Comparison of ENCODE assay signal across 9 mouse cellular contexts in the genomic region with DNA sequence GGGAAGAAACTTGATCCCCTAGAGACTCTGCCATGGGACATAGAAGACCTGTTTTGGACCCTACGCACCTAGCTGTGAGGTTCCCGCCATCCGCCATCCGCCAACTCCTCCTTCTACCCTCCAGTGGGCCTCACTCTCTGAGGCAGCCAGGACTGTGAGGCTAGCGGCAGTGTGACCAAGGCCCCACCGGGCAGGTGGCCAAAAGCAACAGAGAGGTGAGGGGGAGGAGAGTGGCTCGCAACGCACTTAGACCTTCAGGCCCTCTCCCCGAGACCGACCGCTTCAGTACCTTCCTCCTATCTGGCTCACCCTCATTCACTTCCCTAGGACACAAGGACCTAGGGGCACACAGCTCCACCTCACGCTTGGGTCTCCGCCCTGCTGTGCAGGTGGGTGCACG. TPM values are rescaled to one million over a fixed set of nuclear protein-coding genes. Genes with fewer than 3 reads are reported as not detected.
DNase-seq lines count a peak whose midpoint lies in the region; ATAC-seq and TF ChIP-seq lines count a peak whose summit lies in the region.
"Had no signal": no experiment of that assay in that cellular context is flagged by ENCODE, and none has a peak within 500 bp of the region (broad histone marks: within the 10 kb centered on the region; RNA-seq: fewer than 3 reads in every experiment).

No protein-coding gene starts in this region.

- H3K4me2 ChIP-seq in hindbrain, embryonic 11.5 days (replicated peaks; ENCODE audit: low read depth, low read length), result no peak overlapping the region

- DNase-seq in hindbrain, embryonic 10.5 days (ENCODE audit: low spot score), result no peak
- DNase-seq in hindbrain, embryonic 11.5 days (ENCODE audit: low spot score), result no peak
- DNase-seq in heart, adult 2 months, result peak; percentile 75 to 76
- peak; percentile 81 for DNase-seq in kidney, adult 18-20 months
- peak; percentile 58 for DNase-seq in lung, adult 2 months
- peak; percentile 40 for DNase-seq in urinary bladder, postnatal 25 days (ENCODE audit: low spot score)
- DNase-seq in frontal cortex, postnatal 25 days (ENCODE audit: low spot score in 2 of 2), result no peak

- peak overlapping the region; percentile 64; the same call in 1 of the 2 replicates for H3K27ac ChIP-seq in hindbrain, embryonic 10.5 days
- no peak overlapping the region for H3K27ac ChIP-seq in hindbrain, embryonic 11.5 days (ENCODE audit: low read depth, low read length)
- peak overlapping the region; percentile 94 for H3K27ac ChIP-seq in heart, adult 2 months

- 92% methylated on average over 14 of the region's 14 CpGs for WGBS in hindbrain, embryonic 10.5 days
- 90% methylated on average over 14 of the region's 14 CpGs for WGBS in hindbrain, embryonic 11.5 days
- WGBS in heart, adult 2 months, result 28% methylated on average over 14 of the region's 14 CpGs
- 25% methylated on average over 14 of the region's 14 CpGs for WGBS in lung, adult 2 months

- H3K79me2 ChIP-seq in heart, adult 2 months (replicated peaks; ENCODE audit: control insufficient read depth, insufficient read depth, low read length), result peaks cover 4% of the 10 kb centered on the region; the same call in 1 of the 2 replicates

- H3K9me3 ChIP-seq in hindbrain, embryonic 10.5 days, result no peaks in the 10 kb centered on the region
- no peaks in the 10 kb centered on the region for H3K9me3 ChIP-seq in hindbrain, embryonic 11.5 days (ENCODE audit: control insufficient read depth, low read length)

- intact Hi-C loops in heart, adult 2 months (cut with DNase I), result loop anchor here (5.0 kb wide), 1 partner anchor 163 kb away; no protein-coding TSS in a partner anchor

- peaks cover 84% of the 10 kb centered on the region for H3K4me1 ChIP-seq in hindbrain, embryonic 10.5 days (replicated peaks)
- peaks cover 10% of the 10 kb centered on the region for H3K4me1 ChIP-seq in hindbrain, embryonic 11.5 days (replicated peaks; ENCODE audit: control insufficient read depth, insufficient read depth, low read length)
- H3K4me1 ChIP-seq in heart, adult 2 months (ENCODE audit: control insufficient read depth, insufficient read depth, low read length), result peaks cover 20% of the 10 kb centered on the region
- peaks cover 26% of the 10 kb centered on the region for H3K4me1 ChIP-seq in lung, adult 2 months (ENCODE audit: control insufficient read depth, insufficient read depth, low read length)

- no peak overlapping the region for H3K9ac ChIP-seq in hindbrain, embryonic 11.5 days (ENCODE audit: low read depth, low read length)
- peak overlapping the region; percentile 78 for H3K9ac ChIP-seq in heart, adult 2 months (ENCODE audit: low read depth, low read length)

- peak; percentile 63 for TF ChIP-seq POLR2A in heart, adult 2 months (IDR thresholded peaks at IDR 0.05; ENCODE audit: insufficient read depth, low read depth, low read length)
- no peak for TF ChIP-seq POLR2A in lung, adult 2 months (IDR thresholded peaks at IDR 0.05; ENCODE audit: borderline replicate concordance, extremely low read depth, low read depth, low read length)

- 0 out of 2 replicates have a peak, but pooled peaks have one; percentile 22 for TF ChIP-seq EP300 in heart, adult 2 months (IDR thresholded peaks at IDR 0.05; ENCODE audit: insufficient read depth, low read depth, low read length)

- peak overlapping the region; percentile 98; the same call in 1 of the 2 replicates for H3K4me3 ChIP-seq in hindbrain, embryonic 10.5 days
- no peak overlapping the region for H3K4me3 ChIP-seq in hindbrain, embryonic 11.5 days (ENCODE audit: low read depth, low read length)
- H3K4me3 ChIP-seq in heart, adult 2 months, result peak overlapping the region; percentile 95
- H3K4me3 ChIP-seq in lung, adult 2 months (replicated peaks; ENCODE audit: extremely low read depth, low read depth, low read length), result peak overlapping the region; percentile 82
- H3K4me3 ChIP-seq: myocyte had no signal

- no peak for TF ChIP-seq CTCF in heart, adult 2 months (IDR thresholded peaks at IDR 0.05)
- TF ChIP-seq CTCF in lung, adult 2 months (IDR thresholded peaks at IDR 0.05; ENCODE audit: insufficient read depth, low read length), result no peak

- peaks cover 68% of the 10 kb centered on the region for H3K36me3 ChIP-seq in hindbrain, embryonic 10.5 days
- peaks cover 9% of the 10 kb centered on the region; the same call in 1 of the 2 replicates for H3K36me3 ChIP-seq in hindbrain, embryonic 11.5 days (ENCODE audit: control insufficient read depth, insufficient read depth, low read length)
- H3K36me3 ChIP-seq in heart, adult 2 months (ENCODE audit: control insufficient read depth, insufficient read depth, low read length), result peaks cover 9% of the 10 kb centered on the region

- no peak for ATAC-seq in hindbrain, embryonic 11.5 days (ENCODE audit: low FRiP score)
- no peak for ATAC-seq in megakaryocyte, adult 5-6 weeks (ENCODE audit: poor library complexity, severe bottlenecking)

- no peaks in the 10 kb centered on the region for H3K27me3 ChIP-seq in hindbrain, embryonic 10.5 days (ENCODE audit: insufficient read depth, poor library complexity, severe bottlenecking)
- H3K27me3 ChIP-seq in hindbrain, embryonic 11.5 days (ENCODE audit: control insufficient read depth, insufficient read depth, low read length), result no peaks in the 10 kb centered on the region
- H3K27me3 ChIP-seq in heart, adult 2 months (ENCODE audit: control insufficient read depth, insufficient read depth, low read length), result no peaks in the 10 kb centered on the region

RNA-seq across cellular contexts. Expression of a gene that starts 3.1 kb away (rescaled TPM):
- polyA plus RNA-seq in hindbrain, embryonic 10.5 days (2016; fragmentation: Nextera tagmentation; extraction: Ambion mirVana), result 19.0 and 21.5 TPM in 2 replicates
- 12.2 and 12.9 TPM in 2 replicates for polyA plus RNA-seq in hindbrain, embryonic 11.5 days (2014; fragmentation: Nextera tagmentation; extraction: Ambion mirVana)
- 10 to 100 TPM; 40.5 to 43.8 TPM for total RNA-seq in heart, adult 2 months (2021)
- polyA plus RNA-seq in heart, adult 2 months (2012; rRNA removed), result 38.5 TPM in 2 replicates
- 105 and 144 TPM in 2 replicates for polyA plus RNA-seq in lung, adult 2 months (2012; rRNA removed)
- total RNA-seq in megakaryocyte, adult 5-6 weeks (2015), result 1.6 and 2.5 TPM in 2 replicates
- 1.7 and 3.0 TPM in 2 replicates for total RNA-seq in megakaryocyte, adult 5-6 weeks (2017)

RNA-seq across cellular contexts. Expression of a gene that starts 4.1 kb away (rescaled TPM):
- polyA plus RNA-seq in hindbrain, embryonic 10.5 days (2016; fragmentation: Nextera tagmentation; extraction: Ambion mirVana), result 38.1 and 41.5 TPM in 2 replicates
- polyA plus RNA-seq in hindbrain, embryonic 11.5 days (2014; fragmentation: Nextera tagmentation; extraction: Ambion mirVana), result 17.9 and 21.3 TPM in 2 replicates
- total RNA-seq in heart, adult 2 months (2021), result 1 to 10 TPM; 7.2 to 9.3 TPM
- 15.9 and 16.3 TPM in 2 replicates for polyA plus RNA-seq in heart, adult 2 months (2012; rRNA removed)
- polyA plus RNA-seq in lung, adult 2 months (2012; rRNA removed), result 28.9 and 31.3 TPM in 2 replicates
- total RNA-seq in megakaryocyte, adult 5-6 weeks (2015), result 2.6 and 5.4 TPM in 2 replicates
- 7.0 and 16.3 TPM in 2 replicates for total RNA-seq in megakaryocyte, adult 5-6 weeks (2017)

RNA-seq across cellular contexts. Expression of a gene that starts 13.5 kb away (rescaled TPM):
- 10.4 and 11.9 TPM in 2 replicates for polyA plus RNA-seq in hindbrain, embryonic 10.5 days (2016; fragmentation: Nextera tagmentation; extraction: Ambion mirVana)
- polyA plus RNA-seq in hindbrain, embryonic 11.5 days (2014; fragmentation: Nextera tagmentation; extraction: Ambion mirVana), result 3.8 and 5.4 TPM in 2 replicates
- 10 to 100 TPM; 18.4 to 20.3 TPM for total RNA-seq in heart, adult 2 months (2021)
- 19.4 and 20.2 TPM in 2 replicates for polyA plus RNA-seq in heart, adult 2 months (2012; rRNA removed)
- polyA plus RNA-seq in lung, adult 2 months (2012; rRNA removed), result 91.8 and 94.0 TPM in 2 replicates
- 3.4 and 5.0 TPM in 2 replicates for total RNA-seq in megakaryocyte, adult 5-6 weeks (2015)
- total RNA-seq in megakaryocyte, adult 5-6 weeks (2017), result 5.2 and 6.0 TPM in 2 replicates

RNA-seq across cellular contexts. Expression of a gene that starts 45.1 kb away (rescaled TPM):
- 42.0 and 47.4 TPM in 2 replicates for polyA plus RNA-seq in hindbrain, embryonic 10.5 days (2016; fragmentation: Nextera tagmentation; extraction: Ambion mirVana)
- polyA plus RNA-seq in hindbrain, embryonic 11.5 days (2014; fragmentation: Nextera tagmentation; extraction: Ambion mirVana), result 15.5 and 16.4 TPM in 2 replicates
- total RNA-seq in heart, adult 2 months (2021), result 100 to 1,000 TPM in 1 of 2 experiments, 10 to 100 TPM in 1; 99.5 to 103 TPM
- 125 and 135 TPM in 2 replicates for polyA plus RNA-seq in heart, adult 2 months (2012; rRNA removed)
- 100.0 and 107 TPM in 2 replicates for polyA plus RNA-seq in lung, adult 2 months (2012; rRNA removed)
- 16.1 and 17.1 TPM in 2 replicates for total RNA-seq in megakaryocyte, adult 5-6 weeks (2015)
- total RNA-seq in megakaryocyte, adult 5-6 weeks (2017), result 15.9 and 18.8 TPM in 2 replicates

RNA-seq across cellular contexts. Expression of a gene that starts 47.8 kb away (rescaled TPM):
- polyA plus RNA-seq in hindbrain, embryonic 10.5 days (2016; fragmentation: Nextera tagmentation; extraction: Ambion mirVana), result 0.19 and 0.21 TPM in 2 replicates
- polyA plus RNA-seq in hindbrain, embryonic 11.5 days (2014; fragmentation: Nextera tagmentation; extraction: Ambion mirVana), result 0.09 TPM in 1 of 2 replicates, not detected in the other
- under 1 TPM in 1 of 2 experiments, not detected in 1; 0.05 TPM for total RNA-seq in heart, adult 2 months (2021)
- polyA plus RNA-seq in heart, adult 2 months (2012; rRNA removed), result 0.20 and 0.29 TPM in 2 replicates
- polyA plus RNA-seq in lung, adult 2 months (2012; rRNA removed), result 5.4 and 7.9 TPM in 2 replicates
- 0.51 TPM in 1 of 2 replicates, not detected in the other for total RNA-seq in megakaryocyte, adult 5-6 weeks (2015)
- 0.04 and 0.33 TPM in 2 replicates for total RNA-seq in megakaryocyte, adult 5-6 weeks (2017)

Comparison
In these comparisons a context has a peak if more than half of its experiments do, and no peak if none do; other contexts are left out.
1. DNase-seq: peak in heart, adult 2 months (2 of 2), kidney, adult 18-20 months (single experiment), lung, adult 2 months (single experiment) and urinary bladder, postnatal 25 days (single experiment); none in hindbrain, embryonic 10.5 days (single experiment), hindbrain, embryonic 11.5 days (single experiment) and frontal cortex, postnatal 25 days (0 of 2).